Mouse (Mus musculus): ENCODE measurements around the gene Bbs7. TPM values are rescaled to one million over a fixed set of nuclear protein-coding genes. Genes with fewer than 3 reads are reported as not detected.
"Not testable (repeated sequence)": the region's sequence is repeated elsewhere in the genome, so short reads cannot be mapped to it uniquely, and the experiment has no call there.

Bbs7 gene
- polyA plus RNA-seq, 1 experiment from 2014 or later: 15.1 TPM

DNA sequence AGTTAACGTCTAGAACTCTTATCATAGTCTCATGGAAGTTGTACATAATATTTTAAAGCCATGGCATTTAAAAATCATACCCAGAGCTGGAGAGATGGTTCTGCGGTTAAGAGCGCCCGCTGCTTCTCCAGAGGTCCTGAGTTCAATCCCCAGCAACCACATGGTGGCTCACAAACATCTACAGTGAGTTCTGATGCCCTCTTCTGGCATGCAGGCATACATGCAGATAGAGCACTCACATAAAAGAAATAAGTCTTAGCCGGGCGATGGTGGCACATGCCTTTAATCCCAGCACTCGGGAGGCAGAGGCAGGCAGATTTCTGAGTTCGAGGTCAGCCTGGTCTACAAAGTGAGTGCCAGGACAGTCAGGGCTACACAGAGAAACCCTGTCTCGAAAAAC, 13.5 kb downstream of the Bbs7 start:
- not testable (repeated sequence) for ATAC-seq (ENCODE audit: insufficient number of reproducible peaks, low FRiP score, low TSS enrichment, low read depth); H3K4me3 ChIP-seq; H3K27me3 ChIP-seq; H3K4me2 ChIP-seq; H3K9me3 ChIP-seq; H3K27ac ChIP-seq; H3K9ac ChIP-seq; H3K4me1 ChIP-seq
- WGBS: 90% methylated on average over 8 of the region's 9 CpGs
- H3K36me3 ChIP-seq: peaks cover 12% of the 10 kb centered on the region; the same call in 1 of the 2 replicates

- no peak overlapping the region for H3K9ac ChIP-seq
- H3K4me3 ChIP-seq: no peak overlapping the region
- H3K36me3 ChIP-seq: 0 out of 2 replicates have a peak, but pooled peaks cover 10% of the 10 kb centered on the region
- no peak overlapping the region for H3K4me2 ChIP-seq
- ATAC-seq (ENCODE audit: insufficient number of reproducible peaks, low FRiP score, low TSS enrichment, low read depth): no peak
- no peaks in the 10 kb centered on the region for H3K4me1 ChIP-seq
- no peaks in the 10 kb centered on the region for H3K27me3 ChIP-seq
- 41% methylated on average over 3 of the region's 3 CpGs for WGBS
- no peak overlapping the region for H3K27ac ChIP-seq
- no peaks in the 10 kb centered on the region for H3K9me3 ChIP-seq
Measured at GRCm38 (mm10) chr3:36598811-36599210, 14.5 kb downstream of the Bbs7 start.

DNA sequence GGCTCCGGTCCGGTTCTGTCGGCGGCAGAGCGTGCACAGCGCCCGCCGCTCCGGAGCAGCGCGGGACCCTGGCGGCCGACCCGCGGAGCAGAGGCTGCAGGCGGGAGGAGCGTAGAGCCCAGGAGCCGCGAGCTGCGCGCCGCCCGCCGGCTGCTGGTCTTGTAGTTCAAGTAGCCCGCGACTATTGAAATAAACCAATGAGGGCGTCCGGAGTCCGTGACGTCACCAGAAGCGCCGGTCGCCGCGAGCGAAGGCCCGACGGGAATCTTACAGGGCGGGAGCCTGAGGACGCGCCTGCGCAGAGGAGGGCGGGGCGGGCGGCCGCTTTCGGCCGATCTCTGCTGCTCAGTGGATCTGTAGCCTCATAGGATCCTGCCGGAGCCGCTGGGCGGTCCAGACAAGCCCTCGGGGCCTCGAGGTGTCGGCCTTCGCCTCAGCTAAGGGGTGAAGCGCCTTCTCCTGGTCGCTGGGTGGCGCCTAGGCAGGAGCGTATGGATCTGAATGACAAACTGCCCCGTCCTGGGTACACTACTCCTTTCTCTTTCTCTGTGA, 41.4 kb downstream of the Bbs7 start, which contains the start of gene Ccna2:
Ccna2 (minus strand) TSS at position 324 of the 552 bp plus-strand sequence.
- peaks cover 31% of the 10 kb centered on the region for H3K36me3 ChIP-seq
- ATAC-seq (ENCODE audit: insufficient number of reproducible peaks, low FRiP score, low TSS enrichment, low read depth): peak; percentile 100
- H3K4me2 ChIP-seq: peak within 1 kb of the TSS; percentile 96
- H3K9ac ChIP-seq: peak within 1 kb of the TSS; percentile 71
- H3K27ac ChIP-seq: peak within 1 kb of the TSS; percentile 76
- WGBS: 0% methylated on average over 60 of the region's 60 CpGs
- no peaks in the 10 kb centered on the region for H3K9me3 ChIP-seq
- H3K4me3 ChIP-seq: peak within 1 kb of the TSS; percentile 78
- no peaks in the 10 kb centered on the region for H3K27me3 ChIP-seq
- H3K4me1 ChIP-seq: peaks cover 28% of the 10 kb centered on the region

DNA sequence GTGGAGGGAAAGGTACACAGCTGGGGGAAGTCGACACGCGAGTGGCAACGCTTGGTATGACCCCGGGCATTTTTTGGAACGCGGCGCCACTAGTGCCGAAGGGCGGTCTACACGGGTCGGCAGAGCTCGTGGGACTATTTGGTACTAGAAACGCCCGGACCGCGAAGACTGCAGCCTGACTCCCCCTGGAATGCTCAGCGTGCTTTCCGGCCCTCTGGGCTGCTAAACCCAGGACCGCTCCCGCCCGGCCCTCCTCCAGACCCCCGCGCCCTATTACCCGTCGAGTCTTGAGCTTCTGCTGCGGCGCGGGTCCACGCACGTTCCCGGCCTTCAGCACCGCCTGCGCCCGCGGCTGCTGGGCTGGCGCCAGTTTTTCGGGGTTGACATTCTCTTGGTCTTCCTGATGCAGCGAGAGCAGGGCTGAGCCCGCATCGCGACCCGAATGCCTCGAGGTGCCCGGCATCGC, 41.9 kb downstream of the Bbs7 start:
- H3K36me3 ChIP-seq: peaks cover 36% of the 10 kb centered on the region
- peaks cover 28% of the 10 kb centered on the region for H3K4me1 ChIP-seq
- 0 out of 2 replicates have a peak, but pooled peaks have one; percentile 10 for ATAC-seq (ENCODE audit: insufficient number of reproducible peaks, low FRiP score, low TSS enrichment, low read depth)
- H3K27me3 ChIP-seq: no peaks in the 10 kb centered on the region
- peak overlapping the region; percentile 71 for H3K9ac ChIP-seq
- peak overlapping the region; percentile 96 for H3K4me2 ChIP-seq
- no peaks in the 10 kb centered on the region for H3K9me3 ChIP-seq
- peak overlapping the region; percentile 76 for H3K27ac ChIP-seq
- peak overlapping the region; percentile 78 for H3K4me3 ChIP-seq
- WGBS: under 1% methylated on average over 46 of the region's 46 CpGs

GRCm38 (mm10) chr3:36569836-36570235, 43.4 kb downstream of the Bbs7 start:
- WGBS: 87% methylated on average over 5 of the region's 5 CpGs
- no peak overlapping the region for H3K9ac ChIP-seq

GRCm38 (mm10) chr3:36563666-36564065, 49.6 kb downstream of the Bbs7 start:
- 0 out of 2 replicates have a peak, but pooled peaks cover 3% of the 10 kb centered on the region for H3K4me1 ChIP-seq
- H3K27ac ChIP-seq: no peak overlapping the region
- no peaks in the 10 kb centered on the region for H3K9me3 ChIP-seq
- H3K4me3 ChIP-seq: no peak overlapping the region
- no peak overlapping the region for H3K9ac ChIP-seq
- H3K27me3 ChIP-seq: no peaks in the 10 kb centered on the region
- H3K4me2 ChIP-seq: no peak overlapping the region
- ATAC-seq (ENCODE audit: insufficient number of reproducible peaks, low FRiP score, low TSS enrichment, low read depth): no peak
- H3K36me3 ChIP-seq: peaks cover 84% of the 10 kb centered on the region
- 85% methylated on average over 3 of the region's 3 CpGs for WGBS

More at GRCm38 (mm10) chr3:36569836-36570235, 43.4 kb downstream of the Bbs7 start:
- Histone ChIP-seq H3K4me3 (peak overlapping the region; percentile 78), H3K9me3 (no peaks in the 10 kb centered on the region), H3K4me1 (peaks cover 28% of the 10 kb centered on the region), H3K27ac (no peak overlapping the region), H3K36me3 (peaks cover 48% of the 10 kb centered on the region), H3K27me3 (no peaks in the 10 kb centered on the region), H3K4me2 (peak overlapping the region; percentile 96)
- ATAC-seq (ENCODE audit: insufficient number of reproducible peaks, low FRiP score, low TSS enrichment, low read depth): no peak

GRCm38 (mm10) chr3:36559606-36560005, 53.7 kb downstream of the Bbs7 start:
- no peak overlapping the region for H3K4me3 ChIP-seq
- H3K9me3 ChIP-seq: no peaks in the 10 kb centered on the region
- peaks cover 83% of the 10 kb centered on the region for H3K36me3 ChIP-seq
- H3K27me3 ChIP-seq: no peaks in the 10 kb centered on the region
- ATAC-seq (ENCODE audit: insufficient number of reproducible peaks, low FRiP score, low TSS enrichment, low read depth): no peak
- no peak overlapping the region for H3K27ac ChIP-seq
- no peak overlapping the region for H3K4me2 ChIP-seq
- no peak overlapping the region for H3K9ac ChIP-seq
- WGBS: 79% methylated on average over 4 of the region's 4 CpGs
- H3K4me1 ChIP-seq: no peaks in the 10 kb centered on the region

DNA sequence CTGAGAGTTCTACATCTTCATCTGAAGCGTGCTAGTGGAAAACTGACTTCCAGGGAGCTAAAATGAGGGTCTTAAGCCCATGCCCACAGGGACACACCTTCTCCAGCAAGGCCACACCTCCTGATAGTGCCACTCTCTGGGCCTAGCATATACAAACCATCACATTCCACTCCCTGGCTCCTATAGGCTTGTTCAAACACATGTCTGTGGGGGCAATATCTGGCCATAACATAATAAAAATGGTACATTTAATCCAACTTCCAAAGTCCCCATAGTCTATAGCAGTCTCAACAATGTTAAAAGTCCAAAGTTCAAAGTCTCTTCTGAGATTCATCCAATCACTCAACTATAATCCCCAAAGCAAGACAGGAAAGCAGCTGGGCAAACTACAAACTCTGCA, 55.7 kb downstream of the Bbs7 start:
- Histone ChIP-seq H3K4me1 (no peaks in the 10 kb centered on the region), H3K27ac (no peak overlapping the region), H3K9me3 (no peaks in the 10 kb centered on the region), H3K9ac (no peak overlapping the region), H3K27me3 (no peaks in the 10 kb centered on the region), H3K4me2 (no peak overlapping the region), H3K36me3 (peaks cover 72% of the 10 kb centered on the region), H3K4me3 (no peak overlapping the region)
- no peak for ATAC-seq (ENCODE audit: insufficient number of reproducible peaks, low FRiP score, low TSS enrichment, low read depth)
- 100% methylated on average over 1 of the region's 1 CpGs for WGBS

DNA sequence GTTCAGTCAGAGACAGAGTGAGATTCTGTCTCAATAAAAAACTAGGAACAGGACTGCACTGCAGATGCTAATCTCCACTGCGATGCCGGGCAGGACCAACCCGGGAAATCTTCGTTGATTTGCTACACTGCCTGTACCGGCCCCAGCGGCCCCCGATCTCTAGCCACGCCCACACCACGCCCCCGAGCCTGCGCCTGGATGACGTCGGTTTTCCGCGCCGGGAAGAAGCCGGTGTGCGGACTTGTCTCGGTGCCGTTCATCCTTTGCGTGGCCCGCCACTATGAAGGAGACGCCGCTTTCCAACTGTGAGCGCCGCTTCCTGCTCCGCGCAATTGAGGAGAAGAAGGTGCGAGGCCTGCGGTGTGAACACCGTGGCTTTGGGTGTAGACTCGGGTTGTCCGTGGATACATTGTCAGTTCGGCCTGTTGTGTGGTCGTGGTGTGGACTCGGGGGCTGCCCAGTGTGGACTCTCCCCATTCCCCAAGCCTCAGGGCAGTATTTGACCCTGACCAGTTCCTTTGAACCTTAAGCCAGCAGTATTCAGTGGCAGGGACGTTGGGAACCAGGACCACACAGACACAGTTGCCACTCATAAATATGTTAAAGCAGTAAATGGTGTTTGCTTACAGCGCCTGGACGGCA, 60.8 kb downstream of the Bbs7 start, which contains the start of gene Exosc9:
Exosc9 (plus strand) TSS at position 201 of the 642 bp plus-strand sequence.
- whole genome bisulfite sequencing: under 1% methylated on average over 39 of the region's 39 CpGs
- Histone ChIP-seq H3K27ac (peak within 1 kb of the TSS; percentile 64), H3K4me3 (peak within 1 kb of the TSS; percentile 80), H3K9ac (peak within 1 kb of the TSS; percentile 67), H3K4me1 (peaks cover 9% of the 10 kb centered on the region; the same call in 1 of the 2 replicates), H3K36me3 (peaks cover 31% of the 10 kb centered on the region), H3K27me3 (no peaks in the 10 kb centered on the region), H3K4me2 (peak within 1 kb of the TSS; percentile 76), H3K9me3 (no peaks in the 10 kb centered on the region)
- ATAC-seq (ENCODE audit: insufficient number of reproducible peaks, low FRiP score, low TSS enrichment, low read depth): peak; percentile 89

- no peaks in the 10 kb centered on the region for H3K27me3 ChIP-seq
- H3K27ac ChIP-seq: peak overlapping the region; percentile 64
- no peaks in the 10 kb centered on the region for H3K9me3 ChIP-seq
- H3K9ac ChIP-seq: peak overlapping the region; percentile 67; the same call in 1 of the 2 replicates
- H3K4me2 ChIP-seq: peak overlapping the region; percentile 76
- peaks cover 25% of the 10 kb centered on the region for H3K36me3 ChIP-seq
- H3K4me1 ChIP-seq: peaks cover 9% of the 10 kb centered on the region; the same call in 1 of the 2 replicates
- 0 out of 2 replicates have a peak, but pooled peaks have one; percentile 30 for ATAC-seq (ENCODE audit: insufficient number of reproducible peaks, low FRiP score, low TSS enrichment, low read depth)
- H3K4me3 ChIP-seq: peak overlapping the region; percentile 80
- 15% methylated on average over 12 of the region's 12 CpGs for WGBS
Measured at GRCm38 (mm10) chr3:36551851-36552384, 61.4 kb downstream of the Bbs7 start.

DNA sequence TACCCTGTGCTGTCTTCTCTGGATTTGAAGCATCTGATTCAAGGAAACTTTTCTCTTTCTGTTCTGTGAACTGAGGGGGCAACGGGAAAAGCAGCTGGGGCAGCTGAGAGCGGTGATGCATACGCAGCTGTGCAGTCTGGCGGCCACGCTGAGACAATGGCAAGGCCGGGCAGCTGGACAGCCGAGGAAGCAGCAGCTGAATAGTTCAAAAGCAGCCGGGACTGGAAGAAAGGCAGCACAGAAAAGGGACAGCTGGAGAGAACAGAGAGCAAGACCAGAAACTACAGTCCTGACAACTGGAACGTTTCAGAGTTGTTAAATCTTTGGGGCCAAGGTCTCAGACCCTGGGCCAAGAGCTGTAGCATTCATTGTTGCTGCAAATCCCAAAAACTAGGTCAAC, 61.9 kb downstream of the Bbs7 start:
- ATAC-seq (ENCODE audit: insufficient number of reproducible peaks, low FRiP score, low TSS enrichment, low read depth): peak; percentile 56; the same call in 1 of the 2 replicates
- Histone ChIP-seq H3K4me2 (peak overlapping the region; percentile 76; the same call in 1 of the 2 replicates), H3K27me3 (no peaks in the 10 kb centered on the region), H3K4me1 (peaks cover 9% of the 10 kb centered on the region; the same call in 1 of the 2 replicates), H3K27ac (no peak overlapping the region; the same call in 1 of the 2 replicates), H3K36me3 (peaks cover 23% of the 10 kb centered on the region), H3K9me3 (no peaks in the 10 kb centered on the region), H3K4me3 (0 out of 2 replicates have a peak overlapping the region, but pooled peaks have one; percentile 80), H3K9ac (no peak overlapping the region)
- 50% methylated on average over 9 of the region's 9 CpGs for WGBS

DNA sequence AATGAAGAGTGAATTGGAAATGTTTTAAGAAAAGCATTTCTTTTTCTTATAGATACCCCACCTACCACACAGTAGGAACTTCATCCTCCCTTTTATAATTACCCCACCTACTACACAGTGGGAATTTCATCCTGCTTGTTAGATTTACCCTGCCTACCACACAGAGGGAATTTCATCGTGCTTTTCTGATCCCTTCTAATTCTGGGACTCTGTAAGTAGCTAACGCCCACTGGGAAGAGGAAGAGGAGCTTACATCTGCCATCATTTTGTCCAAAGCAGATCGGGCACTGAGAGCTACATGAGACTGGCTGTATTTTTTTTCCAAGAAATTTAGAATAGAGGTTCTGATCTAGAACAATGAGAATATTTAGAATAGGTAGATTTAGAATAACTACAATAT, 68.3 kb downstream of the Bbs7 start:
- Histone ChIP-seq H3K4me2 (no peak overlapping the region), H3K27ac (no peak overlapping the region), H3K9me3 (no peaks in the 10 kb centered on the region), H3K9ac (no peak overlapping the region), H3K36me3 (no peaks in the 10 kb centered on the region), H3K4me1 (no peaks in the 10 kb centered on the region), H3K4me3 (no peak overlapping the region), H3K27me3 (no peaks in the 10 kb centered on the region)
- WGBS: 75% methylated on average over 3 of the region's 3 CpGs
- no peak for ATAC-seq (ENCODE audit: insufficient number of reproducible peaks, low FRiP score, low TSS enrichment, low read depth)
